Mouse (Mus musculus) midbrain, embryonic 11.5 days (tissue): ENCODE data around the gene Csmd2. TPM values are rescaled to one million over a fixed set of nuclear protein-coding genes. Genes with fewer than 3 reads are reported as not detected.

ENCODE experiments used
- ATAC-seq: fragments of 200-750 bp; cut with Nextera tagmentation; 2 replicates; pipeline ENCODE4 v1.8.0; 2017; ENCODE audit warnings: moderate TSS enrichment, moderate library complexity; ENCODE audit not compliant: low FRiP score
- DNase-seq: peaks from one replicate; pipeline ENCODE4 v3.0.0; 2015; ENCODE audit warnings: low spot score; ENCODE audit errors: missing footprints
- H3K27ac ChIP-seq: fragments of 300-500 bp; sonication (generic); 2 replicates; pipeline ENCODE4 v1.5.1; 2014; ENCODE audit warnings: low read depth, low read length
- H3K27me3 ChIP-seq: fragments of 300-500 bp; sonication (generic); 2 replicates; pipeline ENCODE4 v1.6.1; 2014; ENCODE audit warnings: mild to moderate bottlenecking, low read length, moderate library complexity, mixed read lengths; ENCODE audit not compliant: control insufficient read depth, insufficient read depth
- H3K36me3 ChIP-seq: fragments of 300-500 bp; sonication (generic); 2 replicates; pipeline ENCODE4 v1.6.1; 2014; ENCODE audit warnings: mild to moderate bottlenecking, low read length, moderate library complexity, mixed read lengths; ENCODE audit not compliant: control insufficient read depth, insufficient read depth
- H3K4me1 ChIP-seq: fragments of 300-500 bp; sonication (generic); 2 replicates; pipeline ENCODE4 v1.6.1; 2014; ENCODE audit warnings: low read length; ENCODE audit not compliant: control insufficient read depth, insufficient read depth
- H3K4me2 ChIP-seq: fragments of 300-500 bp; sonication (generic); 2 replicates; pipeline ENCODE4 v1.6.1; 2014; ENCODE audit warnings: mild to moderate bottlenecking, moderate library complexity
- H3K4me3 ChIP-seq: fragments of 300-500 bp; sonication (generic); 2 replicates; pipeline ENCODE4 v1.5.1; 2014; ENCODE audit warnings: low read depth, low read length
- H3K9ac ChIP-seq: fragments of 300-500 bp; sonication (generic); 2 replicates; pipeline ENCODE4 v1.6.1; 2014; ENCODE audit warnings: low read length
- H3K9me3 ChIP-seq: fragments of 300-500 bp; sonication (generic); 2 replicates; pipeline ENCODE4 v1.6.1; 2016; ENCODE audit warnings: low read length; ENCODE audit not compliant: control insufficient read depth
- WGBS: fragments of 180-500 bp; shearing (Covaris S2); extraction: QIAGEN DNeasy Blood & Tissue Kit; methylation state at CpG from one replicate; pipeline ENCODE4 v1.1.7; 2014; 5-methylcytosine and 5-hydroxymethylcytosine counted together
- polyA plus RNA-seq: library from polyadenylated mRNA; unstranded; fragments of >200 nt; fragmentation: Nextera tagmentation; extraction: Ambion mirVana; gene quantifications from 2 replicates; pipeline ENCODE4 v1.2.1, GENCODE M21; 2014

Csmd2 gene
- polyA plus RNA-seq, 1 experiment from 2014 or later = 1.6 TPM

- peaks cover 16% of the 10 kb centered on the region for H3K4me1 ChIP-seq
- DNase-seq (peak; percentile 78), ATAC-seq (no peak)
- no peak overlapping the region for H3K9ac ChIP-seq
- no peak overlapping the region for H3K4me3 ChIP-seq
- H3K9me3 ChIP-seq = no peaks in the 10 kb centered on the region
- 84% methylated on average over 2 of the region's 2 CpGs for WGBS
- H3K27me3 ChIP-seq = peaks cover 33% of the 10 kb centered on the region
- H3K27ac ChIP-seq = no peak overlapping the region
- no peaks in the 10 kb centered on the region for H3K36me3 ChIP-seq
- H3K4me2 ChIP-seq = no peak overlapping the region
These were observed 3.2 kb upstream of the Csmd2 start for GRCm38 (mm10) chr4:127984426-127984825.

- DNase-seq (peak; percentile 89), ATAC-seq (no peak)
- Histone ChIP-seq H3K9ac (no peak overlapping the region), H3K36me3 (no peaks in the 10 kb centered on the region), H3K4me2 (peak overlapping the region; percentile 84), H3K27me3 (peaks cover 44% of the 10 kb centered on the region), H3K9me3 (no peaks in the 10 kb centered on the region), H3K4me3 (no peak overlapping the region), H3K4me1 (peaks cover 16% of the 10 kb centered on the region), H3K27ac (no peak overlapping the region)
- 9% methylated on average over 10 of the region's 10 CpGs for WGBS
These were observed 1.8 kb upstream of the Csmd2 start for GRCm38 (mm10) chr4:127985874-127986273.

GRCm38 (mm10) chr4:127986491-127987075, 1.1 kb upstream of the Csmd2 start:
- H3K4me2 ChIP-seq = peak overlapping the region; percentile 84
- no peaks in the 10 kb centered on the region for H3K36me3 ChIP-seq
- H3K9ac ChIP-seq = no peak overlapping the region; the same call in 1 of the 2 replicates
- peaks cover 44% of the 10 kb centered on the region for H3K27me3 ChIP-seq
- peak overlapping the region; percentile 14; the same call in 1 of the 2 replicates for H3K4me3 ChIP-seq
- H3K27ac ChIP-seq = no peak overlapping the region
- no peaks in the 10 kb centered on the region for H3K9me3 ChIP-seq
- 2% methylated on average over 25 of the region's 25 CpGs for WGBS
- DNase-seq (peak; percentile 92), ATAC-seq (peak; percentile 12; the same call in 1 of the 2 replicates)
- H3K4me1 ChIP-seq = peaks cover 14% of the 10 kb centered on the region; the same call in 1 of the 2 replicates

DNA sequence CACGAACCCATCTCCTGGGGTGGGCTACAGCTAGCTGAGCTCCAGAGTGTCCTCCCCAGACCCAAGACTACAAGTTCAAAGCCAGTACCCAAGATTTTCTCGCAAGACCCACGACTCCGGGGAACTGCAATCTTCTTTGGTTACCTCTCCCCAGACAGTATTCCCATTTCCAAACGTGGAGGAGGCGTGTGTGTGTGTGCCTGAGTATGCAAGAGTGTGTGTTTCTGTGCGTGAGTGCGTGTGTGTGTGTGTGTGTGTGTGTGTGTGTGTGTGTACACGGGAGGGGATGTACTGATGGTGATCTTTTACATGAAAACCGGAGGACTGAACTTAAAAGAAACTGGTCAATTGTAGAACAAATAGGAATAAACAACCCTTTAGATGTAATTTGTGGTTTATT, 387 bp upstream of the Csmd2 start:
- H3K27ac ChIP-seq = no peak overlapping the region
- peaks cover 44% of the 10 kb centered on the region for H3K27me3 ChIP-seq
- ATAC-seq (no peak; the same call in 1 of the 2 replicates), DNase-seq (peak; percentile 94)
- peaks cover 14% of the 10 kb centered on the region; the same call in 1 of the 2 replicates for H3K4me1 ChIP-seq
- no peaks in the 10 kb centered on the region for H3K9me3 ChIP-seq
- no peaks in the 10 kb centered on the region for H3K36me3 ChIP-seq
- 4% methylated on average over 10 of the region's 10 CpGs for WGBS
- peak overlapping the region; percentile 84 for H3K4me2 ChIP-seq
- peak overlapping the region; percentile 58 for H3K4me3 ChIP-seq
- peak overlapping the region; percentile 73 for H3K9ac ChIP-seq

DNA sequence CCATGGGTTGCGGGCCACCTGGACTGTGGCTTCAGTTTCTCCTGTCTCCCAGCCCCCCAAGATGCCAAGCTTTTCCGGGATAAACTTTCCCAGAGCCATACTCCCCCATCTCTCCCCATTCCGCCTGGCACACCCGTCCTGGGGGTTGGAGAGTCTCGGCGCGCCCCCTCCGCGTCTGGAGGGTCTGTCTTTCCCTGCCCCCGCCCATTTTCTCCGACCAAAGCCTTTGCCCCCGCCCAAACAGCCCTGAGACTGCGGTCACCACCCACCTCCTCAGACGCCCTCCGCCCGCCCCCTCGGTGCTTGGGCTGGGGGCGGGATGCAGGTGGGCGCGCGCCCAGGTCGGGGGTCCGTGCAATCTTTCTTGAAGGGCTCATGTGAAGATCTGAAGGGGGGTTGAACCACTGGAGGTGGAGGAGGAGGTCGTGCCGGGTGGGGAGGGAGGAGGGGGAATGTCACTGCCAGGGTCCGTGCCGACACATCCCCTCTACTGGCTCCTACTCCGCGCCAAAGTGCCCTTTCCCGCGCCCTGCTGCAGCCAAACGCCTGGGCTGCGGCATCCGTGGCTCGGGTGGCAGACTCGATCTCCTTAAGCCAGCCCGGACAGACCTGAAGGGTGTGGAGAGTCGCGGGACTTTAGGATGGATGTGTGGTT, 996 bp downstream of the Csmd2 start:
- Histone ChIP-seq H3K9ac (peak overlapping the region; percentile 73), H3K9me3 (no peaks in the 10 kb centered on the region), H3K4me2 (peak overlapping the region; percentile 84), H3K4me1 (peaks cover 14% of the 10 kb centered on the region; the same call in 1 of the 2 replicates), H3K4me3 (peak overlapping the region; percentile 58), H3K36me3 (no peaks in the 10 kb centered on the region), H3K27me3 (peaks cover 44% of the 10 kb centered on the region), H3K27ac (no peak overlapping the region)
- DNase-seq (peak; percentile 91), ATAC-seq (no peak; the same call in 1 of the 2 replicates)
- WGBS = under 1% methylated on average over 39 of the region's 39 CpGs

GRCm38 (mm10) chr4:127989347-127989995, 1.8 kb downstream of the Csmd2 start:
- Histone ChIP-seq H3K4me2 (peak overlapping the region; percentile 84), H3K9ac (no peak overlapping the region)

GRCm38 (mm10) chr4:127999281-127999680, 11.6 kb downstream of the Csmd2 start:
- H3K27me3 ChIP-seq = no peaks in the 10 kb centered on the region
- H3K4me1 ChIP-seq = no peaks in the 10 kb centered on the region
- no peaks in the 10 kb centered on the region for H3K36me3 ChIP-seq
- DNase-seq (no peak), ATAC-seq (no peak)
- H3K9me3 ChIP-seq = no peaks in the 10 kb centered on the region
- no peak overlapping the region for H3K27ac ChIP-seq
- H3K4me2 ChIP-seq = no peak overlapping the region
- H3K4me3 ChIP-seq = no peak overlapping the region
- whole genome bisulfite sequencing = 84% methylated on average over 3 of the region's 3 CpGs
- no peak overlapping the region for H3K9ac ChIP-seq

More at GRCm38 (mm10) chr4:127989347-127989995, 1.8 kb downstream of the Csmd2 start:
- peak overlapping the region; percentile 58 for H3K4me3 ChIP-seq
- H3K36me3 ChIP-seq = no peaks in the 10 kb centered on the region
- H3K9me3 ChIP-seq = no peaks in the 10 kb centered on the region
- peaks cover 14% of the 10 kb centered on the region; the same call in 1 of the 2 replicates for H3K4me1 ChIP-seq
- ATAC-seq = peak; percentile 25; the same call in 1 of the 2 replicates
- H3K27me3 ChIP-seq = peaks cover 44% of the 10 kb centered on the region
- 6% methylated on average over 18 of the region's 18 CpGs for WGBS
- H3K27ac ChIP-seq = no peak overlapping the region
- DNase-seq = peak; percentile 91

- Histone ChIP-seq H3K9me3 (no peaks in the 10 kb centered on the region), H3K4me1 (no peaks in the 10 kb centered on the region), H3K9ac (no peak overlapping the region), H3K4me3 (no peak overlapping the region), H3K27me3 (no peaks in the 10 kb centered on the region), H3K36me3 (no peaks in the 10 kb centered on the region), H3K4me2 (no peak overlapping the region), H3K27ac (no peak overlapping the region)
- DNase-seq = no peak
- ATAC-seq = no peak
- whole genome bisulfite sequencing = 75% methylated on average over 4 of the region's 4 CpGs
These were observed 15.0 kb downstream of the Csmd2 start for GRCm38 (mm10) chr4:128002638-128003101.
